Mouse (Mus musculus) cerebellum, adult 11-12 months (tissue): ENCODE data around the gene Zbtb5.
"Not testable (repeated sequence)": the region's sequence is repeated elsewhere in the genome, so short reads cannot be mapped to it uniquely, and the experiment has no call there.

Experiments
- DNase-seq: peaks from one replicate; pipeline ENCODE4 v3.0.0; 2022

The Zbtb5 gene

DNA sequence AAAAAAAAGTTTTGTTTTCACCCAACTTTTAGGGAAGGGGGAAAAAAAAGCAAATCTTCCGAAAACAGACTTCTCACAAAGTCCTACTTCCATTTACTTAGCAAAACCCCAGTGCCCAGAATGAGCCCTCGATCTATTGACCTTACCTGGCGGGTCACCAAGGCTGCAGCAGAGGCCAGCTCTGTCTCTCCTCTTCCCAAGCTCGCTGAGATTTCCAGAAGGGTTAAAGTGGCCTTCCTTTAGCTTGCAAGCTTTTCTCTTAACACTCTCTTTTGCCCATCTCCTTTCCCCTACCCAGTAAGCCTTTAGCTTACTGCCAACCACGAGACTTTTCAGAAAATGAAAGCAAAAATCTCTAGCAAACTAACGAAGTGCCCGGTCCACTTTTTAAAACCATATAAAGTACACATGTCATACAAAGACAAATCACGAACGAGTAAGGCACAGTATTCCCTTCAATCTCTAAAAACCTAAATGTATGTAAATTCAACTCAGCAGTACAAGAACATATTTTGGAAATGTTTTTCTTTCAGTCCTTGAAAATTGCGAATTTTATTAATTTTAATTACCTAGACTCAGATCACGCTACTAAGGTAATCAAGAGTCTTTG is 1.3 kb downstream of the Zbtb5 start:
- DNase-seq, result peak; percentile 39

DNA sequence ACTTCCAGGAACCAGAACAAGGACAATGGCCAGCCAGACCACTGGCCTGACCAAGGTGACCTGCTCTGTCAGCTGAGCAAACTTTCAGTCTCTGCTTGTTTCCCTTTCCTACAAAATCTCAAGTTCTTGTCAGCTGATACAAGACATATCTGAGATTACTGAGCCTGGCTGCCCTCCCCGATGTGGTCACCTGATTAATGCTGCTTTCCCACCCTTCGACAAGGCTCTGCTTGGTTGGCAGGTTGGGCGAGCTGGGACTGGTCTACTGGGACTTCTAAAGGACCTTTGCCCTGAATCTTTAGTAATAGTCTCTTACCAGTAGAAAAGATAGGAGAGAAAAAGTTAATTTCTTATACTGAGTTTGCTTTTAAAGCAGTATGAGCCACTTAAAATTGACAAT is 6.8 kb downstream of the Zbtb5 start:
- DNase-seq, result no peak

DNA sequence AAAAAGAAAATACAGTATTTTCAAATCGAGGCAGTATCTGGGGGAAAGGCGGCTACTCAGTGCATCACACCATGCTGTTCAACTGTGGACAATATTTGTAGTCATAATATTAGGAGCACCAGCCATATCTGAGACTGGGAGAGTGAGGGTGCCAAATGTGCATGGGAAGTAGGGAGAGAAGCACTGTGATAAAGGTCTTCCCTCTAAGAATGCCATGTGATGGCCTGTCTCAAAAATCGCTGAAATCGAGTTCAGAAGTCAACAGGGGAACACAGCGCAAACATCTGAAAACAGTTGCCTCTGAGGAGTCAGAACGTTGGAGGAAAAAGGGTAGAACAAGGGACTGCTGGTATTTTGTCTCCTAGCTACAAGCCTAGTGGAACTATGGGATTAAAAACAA is 12.2 kb downstream of the Zbtb5 start:
- no peak for DNase-seq

GRCm38 (mm10) chr4:44998071-44998470 is 14.1 kb downstream of the Zbtb5 start:
- DNase-seq, result no peak

GRCm38 (mm10) chr4:44994776-44995175 is 17.4 kb downstream of the Zbtb5 start:
- DNase-seq, result no peak

- DNase-seq, result no peak
Observed at GRCm38 (mm10) chr4:44993847-44994246, 18.4 kb downstream of the Zbtb5 start.

GRCm38 (mm10) chr4:44993179-44993578 is 19.0 kb downstream of the Zbtb5 start:
- not testable (repeated sequence) for DNase-seq

- not testable (repeated sequence) for DNase-seq
Observed at GRCm38 (mm10) chr4:44992330-44992729, 19.9 kb downstream of the Zbtb5 start.

- no peak for DNase-seq
Observed at GRCm38 (mm10) chr4:44990560-44990959, 21.7 kb downstream of the Zbtb5 start.

- no peak for DNase-seq
Observed at GRCm38 (mm10) chr4:44983131-44983740, 29.0 kb downstream of the Zbtb5 start.

DNA sequence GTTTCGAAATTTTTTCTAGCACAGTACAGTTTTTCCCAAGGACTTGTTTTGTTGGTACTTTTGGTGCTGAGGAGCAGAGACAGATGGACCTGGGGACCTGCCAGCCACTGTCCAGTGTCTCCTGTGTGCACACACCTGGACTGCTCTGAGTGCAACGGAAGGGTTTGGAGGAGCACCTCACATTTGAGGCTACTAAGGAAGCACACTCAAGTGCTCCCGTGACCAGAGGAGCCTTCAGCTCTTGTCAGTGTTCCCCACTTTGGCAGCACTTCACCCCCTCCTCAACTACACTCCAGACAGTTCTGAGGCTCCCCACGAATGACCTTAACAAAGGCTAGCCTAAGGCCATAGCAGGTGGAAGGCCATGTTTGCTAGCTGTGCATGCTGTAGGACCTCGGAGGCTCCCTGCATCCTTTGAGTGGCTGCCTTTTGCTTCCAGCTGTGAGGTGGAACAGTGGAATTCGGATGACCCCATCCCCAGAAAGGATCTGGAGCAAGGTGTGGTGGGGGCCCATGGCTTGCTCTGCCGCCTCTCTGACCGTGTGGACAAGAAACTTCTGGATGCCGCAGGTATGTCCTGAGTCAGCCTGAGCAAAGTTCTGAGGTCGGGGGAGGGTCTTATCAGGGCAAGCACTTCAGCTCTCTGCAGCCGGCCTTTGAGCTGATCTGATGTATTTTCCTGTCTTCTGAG is 29.6 kb downstream of the Zbtb5 start:
- DNase-seq, result peak; percentile 53

DNA sequence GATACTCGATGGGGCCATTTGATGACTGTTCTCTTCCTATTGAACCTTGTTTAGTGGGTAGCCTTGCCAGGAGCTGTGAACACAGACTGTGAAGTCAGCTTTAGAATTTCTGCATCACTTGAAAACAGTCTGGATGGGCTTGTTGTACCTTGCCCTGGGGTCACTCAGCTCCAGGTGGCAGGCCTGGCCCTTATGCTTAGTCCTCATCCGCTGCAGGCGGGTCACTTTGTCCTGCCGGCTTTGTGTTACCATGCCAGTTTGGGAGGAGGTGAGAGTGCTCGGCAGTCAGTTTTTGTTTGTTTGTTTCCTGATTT is 30.3 kb downstream of the Zbtb5 start:
- peak; percentile 44 for DNase-seq

- peak; percentile 82 for DNase-seq
Observed at GRCm38 (mm10) chr4:44981280-44981973, 30.8 kb downstream of the Zbtb5 start, which contains the start of gene Grhpr. Gene Grhpr, plus strand, starts transcription at chr4:44981395.

DNA sequence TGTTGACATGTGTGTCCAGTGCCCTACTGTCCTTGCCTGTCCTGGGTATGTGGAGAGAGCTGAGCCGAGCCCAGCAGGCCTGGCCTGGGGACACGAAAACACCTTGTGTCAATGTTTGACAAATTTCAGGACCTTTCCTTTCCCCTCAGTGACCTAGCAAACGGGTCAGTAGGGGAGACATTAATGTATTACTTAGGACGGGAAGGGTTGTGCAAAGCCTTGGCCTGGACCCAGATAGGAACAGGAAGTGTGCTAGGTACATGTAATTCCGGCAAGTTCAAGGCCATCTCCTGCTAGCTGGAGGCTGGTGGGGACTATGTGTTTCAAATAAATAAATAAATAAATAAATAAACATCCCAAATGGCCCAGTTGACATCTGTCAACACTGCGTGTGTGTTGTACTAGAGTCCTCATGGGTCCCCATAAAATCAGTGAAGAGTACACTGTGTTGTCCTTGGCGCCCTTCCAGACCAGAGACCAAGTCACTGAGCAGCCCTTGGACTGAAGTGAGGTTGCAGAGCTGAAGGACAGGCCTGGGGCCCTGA is 32.3 kb downstream of the Zbtb5 start:
- no peak for DNase-seq

DNA sequence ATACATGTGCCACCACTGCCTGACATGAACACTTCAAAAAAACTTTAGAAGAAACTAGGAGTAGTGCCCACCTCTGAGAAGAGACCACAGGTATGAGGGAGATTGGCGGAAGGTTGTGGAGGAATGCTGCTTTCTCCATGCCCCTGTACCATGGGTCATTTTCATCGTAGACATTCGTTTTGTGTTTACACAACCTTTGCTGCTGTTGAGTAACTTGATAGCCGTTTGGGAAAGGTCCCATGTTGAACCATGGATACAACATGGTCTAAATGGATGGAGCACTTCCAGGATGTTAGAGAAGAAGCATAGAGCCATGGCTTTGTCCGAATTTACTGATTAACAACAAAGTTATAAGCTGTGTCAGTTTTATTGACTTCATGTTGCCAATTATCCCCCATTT is 34.0 kb downstream of the Zbtb5 start:
- no peak for DNase-seq

GRCm38 (mm10) chr4:44976921-44977710 is 35.1 kb downstream of the Zbtb5 start:
- no peak for DNase-seq

DNA sequence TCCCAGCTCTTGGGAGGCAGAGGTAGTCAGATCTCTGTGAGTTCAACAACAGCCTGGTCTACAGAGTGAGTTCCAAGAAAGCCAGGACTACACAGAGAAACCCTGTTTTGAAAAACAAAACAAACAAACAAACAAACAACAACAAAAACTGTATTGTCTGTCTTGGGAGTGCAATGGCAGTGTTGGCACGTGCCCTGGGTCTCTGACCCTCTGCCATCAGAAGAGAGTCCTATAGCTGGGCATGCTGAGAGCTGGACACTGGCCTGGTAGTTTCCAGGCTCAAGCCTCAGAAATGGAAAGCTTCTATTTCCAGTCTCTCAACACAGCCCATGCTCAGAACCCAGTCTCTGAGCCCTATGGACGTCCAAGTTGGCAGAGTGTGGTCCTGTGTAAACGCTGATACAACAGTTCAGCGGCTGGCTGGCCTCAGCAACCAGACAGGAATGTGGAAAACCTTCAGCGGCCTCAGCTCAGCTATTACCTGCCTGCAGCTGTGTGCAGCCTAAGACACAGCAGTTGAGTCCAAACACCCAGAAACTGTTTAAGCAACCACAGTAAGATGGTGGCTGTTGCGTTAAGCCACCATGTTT is 36.1 kb downstream of the Zbtb5 start:
- no peak for DNase-seq

DNA sequence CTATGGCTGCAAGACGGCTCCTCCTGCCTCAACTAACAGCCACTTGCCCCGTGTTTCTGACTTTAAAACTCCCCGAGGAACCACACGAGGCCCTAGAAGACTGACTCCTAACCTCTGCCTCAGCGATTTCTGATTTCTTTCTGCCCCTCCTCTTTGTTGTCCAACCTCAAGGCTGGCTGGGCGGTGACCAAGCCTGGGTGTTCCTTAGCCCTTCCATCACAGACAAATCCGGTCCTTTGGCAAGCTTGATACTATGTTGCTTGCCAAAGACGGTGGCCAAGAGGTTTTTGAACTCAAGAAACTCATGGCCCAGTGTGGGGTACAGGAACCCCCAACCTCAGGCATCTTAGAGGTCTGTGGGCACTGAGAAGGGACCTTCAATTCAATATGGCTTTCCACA is 37.9 kb downstream of the Zbtb5 start:
- no peak for DNase-seq

GRCm38 (mm10) chr4:44973871-44974270 is 38.3 kb downstream of the Zbtb5 start:
- no peak for DNase-seq

DNA sequence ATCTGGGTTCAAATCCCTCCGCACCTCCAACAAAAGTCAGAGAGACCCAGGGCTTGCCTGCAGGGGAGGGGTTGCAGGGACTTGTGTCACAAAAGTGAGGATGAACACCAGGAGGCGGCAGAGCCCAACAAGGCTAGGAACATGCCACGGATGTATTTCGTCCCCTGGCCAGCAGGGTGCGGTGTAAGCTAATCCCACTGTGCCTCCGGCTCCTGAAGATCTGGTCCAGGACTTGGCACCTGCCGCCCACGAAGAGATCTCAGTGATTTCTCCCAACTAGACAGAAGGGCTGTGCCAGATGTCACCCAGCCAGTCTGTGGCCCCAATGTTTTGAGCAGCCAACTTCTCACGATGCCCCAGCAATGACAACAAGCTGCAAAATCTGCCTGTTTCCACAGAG is 38.8 kb downstream of the Zbtb5 start:
- DNase-seq, result peak; percentile 90

GRCm38 (mm10) chr4:44970612-44971110 is 41.6 kb downstream of the Zbtb5 start:
- no peak for DNase-seq

- no peak for DNase-seq
Observed at GRCm38 (mm10) chr4:44970056-44970455, 42.2 kb downstream of the Zbtb5 start.
